Comparison of ENCODE assay signal across 10 mouse cellular contexts in genomic region chr16:15119799-15120198, GRCm38 (mm10).
A peak's percentile ranks its signal among the peaks of the same experiment; 100 is the strongest.
DNase-seq lines count a peak whose midpoint lies in the region; ATAC-seq and TF ChIP-seq lines count a peak whose summit lies in the region.
"Had no signal": no experiment of that assay in that cellular context is flagged by ENCODE, and none has a peak within 500 bp of the region (broad histone marks: within the 10 kb centered on the region; RNA-seq: fewer than 3 reads in every experiment).

No protein-coding gene starts in this region.

- no peak for TF ChIP-seq CTCF in kidney, adult 2 months (conservative IDR thresholded peaks at IDR 0.05; ENCODE audit: insufficient read depth, insufficient read length, low read depth, low read length)

- no peaks in the 10 kb centered on the region for H3K27me3 ChIP-seq in kidney, adult 2 months (replicated peaks; ENCODE audit: control insufficient read depth, insufficient read depth, low read length)
- no peaks in the 10 kb centered on the region for H3K27me3 ChIP-seq in hindbrain, embryonic 13.5 days
- H3K27me3 ChIP-seq: lung, embryonic 15.5 days had no signal

- H3K4me1 ChIP-seq in kidney, adult 2 months (ENCODE audit: control insufficient read depth, insufficient read depth, low read length): no peaks in the 10 kb centered on the region
- H3K4me1 ChIP-seq in hindbrain, embryonic 13.5 days (replicated peaks): no peaks in the 10 kb centered on the region
- H3K4me1 ChIP-seq: hindbrain, embryonic 10.5 days had no signal

- H3K9me3 ChIP-seq in hindbrain, embryonic 13.5 days: no peaks in the 10 kb centered on the region
- H3K9me3 ChIP-seq: hindbrain, embryonic 10.5 days; lung, embryonic 15.5 days had no signal

- H3K27ac ChIP-seq in kidney, adult 2 months (ENCODE audit: insufficient read depth, low read depth, low read length): no peak overlapping the region
- H3K27ac ChIP-seq in hindbrain, embryonic 13.5 days: no peak overlapping the region
- H3K27ac ChIP-seq: hindbrain, embryonic 10.5 days; lung, embryonic 15.5 days had no signal

- H3K9ac ChIP-seq in hindbrain, embryonic 13.5 days: no peak overlapping the region
- H3K9ac ChIP-seq: lung, embryonic 15.5 days had no signal

- no peak overlapping the region for H3K4me3 ChIP-seq in kidney, adult 2 months (ENCODE audit: insufficient read depth, low read depth, low read length)
- H3K4me3 ChIP-seq in hindbrain, embryonic 13.5 days: no peak overlapping the region
- H3K4me3 ChIP-seq: hindbrain, embryonic 10.5 days; lung, embryonic 15.5 days had no signal

- no peak for TF ChIP-seq POLR2A in kidney, adult 2 months (IDR thresholded peaks at IDR 0.05; ENCODE audit: low read depth, low read length)

- H3K36me3 ChIP-seq in kidney, adult 2 months (ENCODE audit: control insufficient read depth, insufficient read depth, low read length): no peaks in the 10 kb centered on the region
- H3K36me3 ChIP-seq in hindbrain, embryonic 13.5 days: no peaks in the 10 kb centered on the region
- H3K36me3 ChIP-seq: hindbrain, embryonic 10.5 days; lung, embryonic 15.5 days had no signal

- no peak for ATAC-seq in hindbrain, embryonic 13.5 days (ENCODE audit: low FRiP score)

- DNase-seq in gastrocnemius, adult 18-20 months (ENCODE audit: low spot score): peak; percentile 7
- no peak for DNase-seq in gastrocnemius, postnatal 25 days
- DNase-seq in urinary bladder, adult 18-20 months (ENCODE audit: low spot score in 2 of 2): peak; percentile 6 to 14
- DNase-seq in urinary bladder, postnatal 25 days (ENCODE audit: low spot score): no peak
- DNase-seq in kidney, adult 2 months: peak; percentile 20
- peak; percentile 74 for DNase-seq in testis, postnatal 10 days (ENCODE audit: low spot score)
- no peak for DNase-seq in spleen, adult 18-20 months

- 81% methylated on average over 1 of the region's 1 CpGs for WGBS in kidney, adult 2 months
- 90% methylated on average over 1 of the region's 1 CpGs for WGBS in hindbrain, embryonic 13.5 days

- no peak overlapping the region for H3K4me2 ChIP-seq in hindbrain, embryonic 13.5 days
- H3K4me2 ChIP-seq: lung, embryonic 15.5 days had no signal

Comparison
In these comparisons a context has a peak if more than half of its experiments do, and no peak if none do; other contexts are left out.
1. DNase-seq: peak in gastrocnemius, adult 18-20 months (single experiment), urinary bladder, adult 18-20 months (2 of 2), kidney, adult 2 months (single experiment) and testis, postnatal 10 days (single experiment); none in gastrocnemius, postnatal 25 days (single experiment), urinary bladder, postnatal 25 days (single experiment) and spleen, adult 18-20 months (0 of 2).